Mouse (Mus musculus) cerebellum, adult 2 months (tissue): ENCODE measurements around the gene Kcnip4. TPM values are rescaled to one million over a fixed set of nuclear protein-coding genes. Genes with fewer than 3 reads are reported as not detected.

Source experiments
- DNase-seq, 2 experiments: peaks; one replicate each; pipeline ENCODE4 v3.0.0; 2021
- H3K27ac ChIP-seq: fragments of 200-500 bp; 2 replicates; pipeline ENCODE4 v1.5.1; 2012; ENCODE audit warnings: low read length, control low read depth, inconsistent platforms; ENCODE audit not compliant: insufficient read depth
- H3K27me3 ChIP-seq: fragments of 200-500 bp; 2 replicates; pipeline ENCODE4 v1.6.1; 2012; ENCODE audit warnings: inconsistent platforms, mild to moderate bottlenecking, low read length, moderate library complexity; ENCODE audit not compliant: control insufficient read depth, insufficient read depth
- H3K4me1 ChIP-seq: fragments of 200-500 bp; 2 replicates; pipeline ENCODE4 v1.6.1; 2011; ENCODE audit warnings: low read length; ENCODE audit not compliant: control insufficient read depth, insufficient read depth
- H3K4me3 ChIP-seq: fragments of 200-500 bp; replicated peaks from 2 replicates; pipeline ENCODE3; 2011; ENCODE audit warnings: mild to moderate bottlenecking, low read depth, low read length, control low read depth; ENCODE audit not compliant: insufficient read depth
- CTCF ChIP-seq: fragments of 200-500 bp; IDR thresholded peaks from 2 replicates; pipeline ENCODE4 v1.5.1; 2011; ENCODE audit warnings: low read depth, mild to moderate bottlenecking, control low read depth, low read length, moderate library complexity, borderline replicate concordance; ENCODE audit not compliant: insufficient read depth
- POLR2A ChIP-seq: fragments of 200-500 bp; IDR thresholded peaks from 2 replicates; pipeline ENCODE4 v1.6.1; 2011; ENCODE audit warnings: low read length, control low read depth, borderline replicate concordance; ENCODE audit not compliant: insufficient read depth
- WGBS: fragments of 180-500 bp; shearing (Covaris S2); methylation state at CpG from one replicate; pipeline ENCODE4 v1.1.7; 2018; 5-methylcytosine and 5-hydroxymethylcytosine counted together
- polyA plus RNA-seq: library from polyadenylated mRNA; depleted of rRNA; stranded (reverse); fragments of >200 nt; gene quantifications from 2 replicates; pipeline ENCODE4 v1.2.3, GENCODE M21; 2012

Gene Kcnip4
- polyA plus RNA-seq, 1 experiment: 93.6 TPM

- 4% methylated on average over 2 of the region's 2 CpGs for WGBS
Observed at GRCm38 (mm10) chr5:49437236-49437635, 87.5 kb downstream of the Kcnip4 start.

GRCm38 (mm10) chr5:49427689-49428088 is 97.0 kb downstream of the Kcnip4 start:
- DNase-seq: no peak
- no peak overlapping the region for H3K4me3 ChIP-seq
- H3K27me3 ChIP-seq: no peaks in the 10 kb centered on the region
- no peak overlapping the region for H3K27ac ChIP-seq
- peaks cover 3% of the 10 kb centered on the region for H3K4me1 ChIP-seq
- TF ChIP-seq CTCF: no peak
- no peak for TF ChIP-seq POLR2A

More at GRCm38 (mm10) chr5:49437236-49437635, 87.5 kb downstream of the Kcnip4 start:
- Histone ChIP-seq H3K4me3 (no peak overlapping the region), H3K4me1 (peaks cover 7% of the 10 kb centered on the region), H3K27ac (no peak overlapping the region), H3K27me3 (no peaks in the 10 kb centered on the region)
- DNase-seq: peak; percentile 50 to 73
- TF ChIP-seq POLR2A (no peak), CTCF (no peak)

- H3K4me3 ChIP-seq: no peak overlapping the region
- DNase-seq: no peak
- no peak overlapping the region for H3K27ac ChIP-seq
- no peaks in the 10 kb centered on the region for H3K27me3 ChIP-seq
- TF ChIP-seq CTCF: no peak
- TF ChIP-seq POLR2A: no peak
- no peaks in the 10 kb centered on the region for H3K4me1 ChIP-seq
Observed at GRCm38 (mm10) chr5:49419707-49420106, 105.0 kb downstream of the Kcnip4 start.

- Histone ChIP-seq H3K4me1 (peaks cover 3% of the 10 kb centered on the region; the same call in 1 of the 2 replicates), H3K27me3 (no peaks in the 10 kb centered on the region), H3K4me3 (no peak overlapping the region), H3K27ac (no peak overlapping the region)
- 19% methylated on average over 1 of the region's 1 CpGs for WGBS
- DNase-seq: peak in 1 of 2 experiments; percentile 18
- TF ChIP-seq POLR2A (no peak), CTCF (no peak)
Observed at GRCm38 (mm10) chr5:49408351-49408750, 116.4 kb downstream of the Kcnip4 start.

- TF ChIP-seq POLR2A: no peak
- no peak for TF ChIP-seq CTCF
- no peaks in the 10 kb centered on the region for H3K27me3 ChIP-seq
- no peak overlapping the region for H3K4me3 ChIP-seq
- 34% methylated on average over 3 of the region's 3 CpGs for WGBS
- DNase-seq: peak in 1 of 2 experiments; percentile 69
- H3K27ac ChIP-seq: no peak overlapping the region
- no peaks in the 10 kb centered on the region; the same call in 1 of the 2 replicates for H3K4me1 ChIP-seq
Observed at GRCm38 (mm10) chr5:49370543-49371076, 154.1 kb downstream of the Kcnip4 start.

GRCm38 (mm10) chr5:49368636-49369423 is 155.9 kb downstream of the Kcnip4 start:
- Histone ChIP-seq H3K4me1 (no peaks in the 10 kb centered on the region; the same call in 1 of the 2 replicates), H3K27ac (no peak overlapping the region), H3K27me3 (no peaks in the 10 kb centered on the region), H3K4me3 (no peak overlapping the region)
- peak; percentile 55; the same call in 1 of the 2 replicates for TF ChIP-seq CTCF
- TF ChIP-seq POLR2A: no peak
- peak in 1 of 2 experiments; percentile 58 for DNase-seq
- 47% methylated on average over 13 of the region's 13 CpGs for WGBS

GRCm38 (mm10) chr5:49356381-49356780 is 168.3 kb downstream of the Kcnip4 start:
- DNase-seq: no peak
- TF ChIP-seq CTCF (no peak), POLR2A (no peak)
- no peaks in the 10 kb centered on the region for H3K4me1 ChIP-seq
- no peaks in the 10 kb centered on the region for H3K27me3 ChIP-seq
- WGBS: 86% methylated on average over 3 of the region's 3 CpGs
- H3K27ac ChIP-seq: no peak overlapping the region
- H3K4me3 ChIP-seq: no peak overlapping the region

GRCm38 (mm10) chr5:49352061-49352460 is 172.6 kb downstream of the Kcnip4 start:
- WGBS: 84% methylated on average over 5 of the region's 5 CpGs
- no peaks in the 10 kb centered on the region for H3K4me1 ChIP-seq
- H3K4me3 ChIP-seq: no peak overlapping the region
- TF ChIP-seq POLR2A: no peak
- TF ChIP-seq CTCF: no peak
- no peak overlapping the region for H3K27ac ChIP-seq
- no peak for DNase-seq
- no peaks in the 10 kb centered on the region for H3K27me3 ChIP-seq
